Mouse (Mus musculus): ENCODE results near the gene Rnf150.
A peak's percentile ranks its signal among the peaks of the same experiment; 100 is the strongest.

DNA sequence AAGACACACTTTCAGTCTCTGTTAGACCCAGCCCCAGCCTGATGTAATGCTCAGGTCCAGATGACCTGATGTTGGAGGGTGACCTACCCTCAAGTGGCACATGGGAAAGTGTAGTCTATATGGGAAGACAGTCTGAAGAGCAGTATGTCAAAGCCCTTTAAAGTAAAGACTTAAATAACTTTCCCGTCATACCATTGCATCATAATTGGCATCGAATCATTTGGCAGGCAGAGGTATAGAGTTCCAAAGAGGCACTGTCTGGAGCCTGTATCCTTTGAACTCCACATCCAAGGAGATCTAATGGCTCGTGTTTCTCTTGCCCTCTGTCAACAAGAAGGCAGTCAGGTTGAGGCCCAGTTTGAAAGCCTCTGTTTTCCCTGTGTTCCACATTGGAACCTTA lies 22.7 kb upstream of the Rnf150 start:
- TF ChIP-seq CTCF (conservative IDR thresholded peaks at IDR 0.05 in 1 of 2, IDR thresholded peaks at IDR 0.05 in 1 of 2; ENCODE audit: low read depth in 2 of 2, low read length in 2 of 2) (0 out of 4 replicates have a peak, but pooled peaks of 1 of the 2 experiments have one; percentile 10), BHLHE40 (IDR thresholded peaks at IDR 0.05; ENCODE audit: low read depth, low read length) (no peak), EP300 (IDR thresholded peaks at IDR 0.05; ENCODE audit: low read length) (no peak), POLR2A (IDR thresholded peaks at IDR 0.05; ENCODE audit: low read depth, low read length) (no peak), E2F4 (IDR thresholded peaks at IDR 0.05; ENCODE audit: insufficient replicate concordance, low read depth, low read length) (no peak), ZKSCAN1 (IDR thresholded peaks at IDR 0.05; ENCODE audit: borderline replicate concordance, low read depth, low read length) (no peak), MAFK (IDR thresholded peaks at IDR 0.05; ENCODE audit: insufficient replicate concordance, low read length) (no peak), NELFE (IDR thresholded peaks at IDR 0.05; ENCODE audit: low read depth, low read length) (no peak), RAD21 (IDR thresholded peaks at IDR 0.05; ENCODE audit: low read depth, low read length) (no peak), ZMIZ1 (IDR thresholded peaks at IDR 0.05; ENCODE audit: low read depth, low read length) (no peak), MEF2A (IDR thresholded peaks at IDR 0.05; ENCODE audit: borderline replicate concordance, low read depth, low read length) (no peak), GABPA (IDR thresholded peaks at IDR 0.05; ENCODE audit: insufficient replicate concordance, low read depth, low read length) (no peak)

All from CH12.LX (cell line).